Mouse (Mus musculus) embryo, embryonic 10.5 days (tissue): Measurements from ENCODE around the gene Baiap2.

ENCODE experiments used
- DNase-seq: peaks from one replicate; pipeline ENCODE4 v3.0.0-alpha.2; 2015; ENCODE audit warnings: low spot score

Baiap2 gene

GRCm38 (mm10) chr11:120011761-120012560, 69.4 kb downstream of the Baiap2 start:
- no peak for DNase-seq

GRCm38 (mm10) chr11:120012702-120013101, 70.1 kb downstream of the Baiap2 start:
- DNase-seq, result no peak

DNA sequence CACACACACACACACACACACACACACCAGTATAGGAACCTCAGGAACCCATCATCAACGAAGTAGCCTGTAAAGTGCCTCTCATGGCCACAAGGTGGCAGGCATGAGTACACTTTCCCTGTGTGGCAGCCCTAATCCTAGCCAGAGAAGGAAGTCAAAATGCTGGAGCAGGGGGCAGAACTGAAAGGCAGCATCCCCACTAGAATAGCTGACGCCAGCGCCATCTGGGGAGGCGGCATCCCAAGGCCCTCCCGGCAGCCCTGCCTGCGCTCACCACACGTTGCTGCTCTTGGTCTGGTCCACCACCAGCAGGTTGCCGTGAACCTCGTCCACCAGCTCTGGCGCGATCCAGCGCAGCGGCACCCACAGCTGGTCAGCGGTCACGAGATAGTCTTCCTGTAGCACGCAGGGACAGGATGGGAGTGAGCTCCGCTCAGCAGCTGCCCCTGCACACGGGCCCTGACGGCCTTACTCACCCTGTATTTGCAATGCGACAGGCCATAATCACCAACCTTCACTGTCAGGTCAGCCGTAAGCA, 70.7 kb downstream of the Baiap2 start:
- peak; percentile 95 for DNase-seq

- no peak for DNase-seq
These were observed 72.2 kb downstream of the Baiap2 start for GRCm38 (mm10) chr11:120014758-120015157.

DNA sequence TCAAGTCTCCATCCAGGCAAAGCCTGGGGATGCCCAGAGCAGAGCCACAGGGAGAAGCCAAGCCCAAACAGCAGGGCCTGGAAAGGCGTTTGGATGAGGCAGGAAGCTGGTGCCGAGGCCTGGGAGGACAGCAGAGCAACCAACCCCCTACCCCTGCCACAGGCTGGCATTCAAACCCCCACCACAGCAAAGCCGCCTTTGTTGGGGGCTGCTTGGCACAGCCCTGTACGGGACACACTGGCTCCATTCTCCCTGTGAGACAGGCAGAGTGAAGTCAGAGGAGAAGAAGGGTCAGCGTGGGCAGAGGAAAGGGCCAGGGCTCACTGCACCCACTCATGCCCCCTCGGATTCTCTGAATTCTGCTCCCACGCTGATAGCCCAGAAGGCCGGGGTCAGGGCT, 74.4 kb downstream of the Baiap2 start:
- no peak for DNase-seq

GRCm38 (mm10) chr11:120019542-120020440, 77.2 kb downstream of the Baiap2 start:
- no peak for DNase-seq

DNA sequence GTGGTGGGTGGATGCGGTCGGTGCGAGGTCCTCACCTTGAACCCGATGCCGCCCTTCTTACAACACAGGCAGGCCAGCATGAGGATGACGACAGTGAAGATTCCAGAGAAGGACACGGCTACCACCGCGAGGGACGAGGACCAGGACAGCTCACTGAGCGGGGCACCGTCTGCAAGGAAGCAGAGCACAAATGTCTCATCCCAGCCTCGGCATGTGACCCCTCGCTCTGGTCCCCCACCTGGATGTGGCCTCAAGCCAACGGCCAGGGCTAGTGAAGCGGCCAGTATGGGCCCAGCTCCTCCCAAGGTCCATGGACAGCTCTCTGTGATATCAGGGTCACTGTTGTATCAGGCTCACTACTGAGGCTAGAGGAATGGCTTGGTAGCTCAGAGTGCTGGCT, 78.8 kb downstream of the Baiap2 start:
- DNase-seq, result no peak

DNA sequence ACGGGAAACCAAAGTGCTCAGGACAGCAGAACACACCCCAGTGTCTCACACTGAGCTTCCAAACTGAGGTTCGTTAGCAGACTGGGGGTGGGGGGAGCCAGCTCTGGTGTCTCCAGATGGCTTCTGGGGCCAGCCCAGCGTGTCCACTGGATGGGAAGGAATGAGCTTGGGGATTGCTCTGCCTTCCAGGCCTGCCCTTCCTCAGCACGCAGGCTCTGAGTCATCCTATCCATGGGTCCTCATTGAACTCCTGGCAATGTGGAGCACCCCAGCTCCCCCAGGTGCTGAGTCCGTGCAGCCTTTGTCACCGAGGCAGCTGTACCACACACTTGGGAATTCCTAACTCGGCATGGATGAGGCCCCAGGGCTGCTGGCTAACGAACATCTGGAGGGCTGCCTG, 79.7 kb downstream of the Baiap2 start:
- no peak for DNase-seq

GRCm38 (mm10) chr11:120022841-120023240, 80.3 kb downstream of the Baiap2 start:
- DNase-seq, result no peak

DNA sequence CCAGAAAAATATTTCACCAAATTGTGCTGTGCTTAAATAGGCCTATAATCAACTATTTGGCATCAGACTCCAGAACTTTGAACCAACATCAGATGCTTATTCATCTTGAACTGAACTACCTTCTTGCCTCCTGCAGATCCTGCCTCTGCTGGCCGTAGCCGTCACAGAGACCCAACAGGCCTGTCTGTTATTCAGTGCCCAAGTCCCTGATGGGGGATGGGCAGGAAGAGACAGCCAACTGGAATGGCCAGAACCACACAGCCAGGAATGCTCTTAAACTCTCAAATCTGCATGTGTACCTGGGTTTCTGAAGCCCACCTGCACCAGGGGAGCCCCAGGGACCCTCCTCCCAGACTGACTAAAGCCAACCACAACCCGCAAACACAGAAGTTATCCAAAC, 84.4 kb downstream of the Baiap2 start:
- DNase-seq, result no peak

- DNase-seq, result no peak
These were observed 85.9 kb downstream of the Baiap2 start for GRCm38 (mm10) chr11:120028319-120029092.

- peak; percentile 47 for DNase-seq
These were observed 87.0 kb downstream of the Baiap2 start for GRCm38 (mm10) chr11:120029431-120030144.

DNA sequence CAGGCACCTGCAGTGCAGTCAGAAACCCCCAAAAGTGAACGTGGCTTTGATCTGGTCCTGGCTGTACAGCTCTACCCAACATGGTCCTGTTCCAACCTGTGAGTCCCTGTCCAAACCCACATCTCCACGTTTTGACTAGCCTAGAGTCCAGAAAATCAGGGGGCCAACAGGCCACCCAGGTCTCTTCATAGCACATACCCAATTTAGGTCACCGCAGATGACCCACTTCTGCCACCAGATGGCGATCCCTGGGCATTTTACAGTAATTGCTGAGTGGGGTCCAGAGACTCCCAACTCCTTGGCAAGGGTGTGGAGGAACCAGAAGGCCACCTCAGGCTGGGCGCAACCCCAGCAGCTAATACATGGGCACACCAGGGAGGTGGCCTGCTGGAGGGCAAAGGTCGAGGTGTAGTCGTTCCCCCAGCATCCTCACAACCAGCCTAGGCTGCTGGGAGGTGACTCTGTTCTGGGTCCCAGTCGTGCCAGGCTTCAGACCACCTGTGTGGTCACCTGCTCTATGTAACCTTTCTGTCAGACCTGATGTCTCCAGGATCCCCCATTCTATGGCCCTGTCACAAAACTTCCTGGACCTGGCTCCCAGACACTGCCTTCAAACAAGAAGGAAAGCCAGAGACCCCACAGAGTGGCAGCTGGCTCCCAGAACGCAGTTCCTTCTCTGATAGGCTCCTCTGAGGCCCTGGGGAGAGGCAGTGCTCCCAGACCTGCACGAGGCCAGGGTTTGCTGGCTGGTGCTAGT, 87.8 kb downstream of the Baiap2 start:
- DNase-seq, result peak; percentile 83

DNA sequence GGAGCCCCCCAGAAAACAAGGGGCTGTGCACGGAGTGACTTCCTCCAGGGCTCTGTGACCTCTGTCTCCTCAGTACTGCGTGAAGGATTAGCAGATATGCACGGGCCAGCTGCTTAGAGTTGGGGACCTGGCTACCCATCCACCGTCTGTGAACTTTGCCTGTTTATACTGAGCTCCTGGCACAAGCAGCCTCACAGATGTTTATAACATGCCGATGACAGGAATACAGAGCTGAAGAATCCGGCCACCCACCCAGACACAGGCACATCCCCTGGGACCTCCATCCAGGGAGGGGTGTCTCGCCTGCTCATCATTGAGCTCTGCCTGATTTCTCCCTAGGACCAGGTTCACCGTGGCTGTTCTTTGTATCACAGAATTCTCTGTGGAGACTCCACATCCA, 89.5 kb downstream of the Baiap2 start:
- DNase-seq, result no peak

- peak; percentile 24 for DNase-seq
These were observed 90.9 kb downstream of the Baiap2 start for GRCm38 (mm10) chr11:120033473-120033872.

GRCm38 (mm10) chr11:120034306-120034705, 91.7 kb downstream of the Baiap2 start:
- peak; percentile 29 for DNase-seq

GRCm38 (mm10) chr11:120034762-120035161, 92.2 kb downstream of the Baiap2 start:
- no peak for DNase-seq

- no peak for DNase-seq
These were observed 97.0 kb downstream of the Baiap2 start for GRCm38 (mm10) chr11:120039581-120039980.

GRCm38 (mm10) chr11:120040440-120040839, 97.9 kb downstream of the Baiap2 start:
- no peak for DNase-seq
